Mouse (Mus musculus): Measurements from ENCODE around the gene Aqp1.

The Aqp1 gene

GRCm38 (mm10) chr6:55332100-55332772 lies 4.0 kb upstream of the Aqp1 start:
- ATAC-seq (ENCODE audit: low TSS enrichment) = no peak

GRCm38 (mm10) chr6:55332773-55333109 lies 3.5 kb upstream of the Aqp1 start:
- ATAC-seq (ENCODE audit: low TSS enrichment) = peak; percentile 79

DNA sequence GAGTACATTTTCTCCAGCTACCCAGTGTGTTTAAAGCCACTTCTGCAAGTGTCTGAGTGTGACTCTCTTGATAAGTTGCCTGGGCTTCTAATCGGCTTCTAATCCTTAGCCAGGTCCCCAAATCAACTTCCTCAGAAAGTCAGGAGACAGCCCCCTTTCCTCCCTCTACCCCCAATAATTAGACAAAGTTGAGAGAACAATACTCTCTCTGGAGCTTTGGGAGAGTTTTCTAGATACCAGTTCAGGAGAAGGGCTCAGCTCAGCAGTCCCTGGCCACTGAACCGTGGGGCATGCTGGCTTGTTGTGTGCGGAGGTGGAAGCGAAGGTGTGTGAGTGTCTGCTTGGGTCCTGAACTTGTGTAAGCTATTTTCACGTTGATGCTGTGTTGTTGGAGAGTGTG lies 1.0 kb downstream of the Aqp1 start:
- no peak for ATAC-seq (ENCODE audit: low TSS enrichment)

- no peak for ATAC-seq (ENCODE audit: low TSS enrichment)
These were observed 1.8 kb downstream of the Aqp1 start for GRCm38 (mm10) chr6:55338077-55338476.

GRCm38 (mm10) chr6:55338934-55339825 lies 2.9 kb downstream of the Aqp1 start:
- no peak for ATAC-seq (ENCODE audit: low TSS enrichment)

DNA sequence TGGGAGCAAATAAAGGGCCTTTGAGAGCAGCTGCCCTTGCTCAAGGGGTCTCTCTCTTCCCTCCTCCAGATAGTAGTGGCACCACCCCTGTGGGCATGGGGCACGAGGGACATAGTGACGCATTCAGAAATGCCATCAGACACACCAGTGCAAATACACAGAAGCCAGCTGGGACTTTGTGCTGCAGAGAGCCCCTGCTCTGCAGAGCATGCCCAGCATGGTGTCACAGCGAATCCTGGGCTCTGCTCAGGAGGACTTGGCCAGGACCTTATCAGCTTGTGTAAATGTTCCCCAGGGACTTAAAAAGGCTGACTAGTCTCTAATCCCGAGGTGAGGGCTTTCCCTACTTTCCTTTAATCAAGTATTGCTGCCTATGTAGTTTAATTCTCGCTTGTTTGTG lies 5.5 kb downstream of the Aqp1 start:
- ATAC-seq (ENCODE audit: low TSS enrichment) = no peak

- ATAC-seq (ENCODE audit: low TSS enrichment) = no peak
These were observed 6.1 kb downstream of the Aqp1 start for GRCm38 (mm10) chr6:55342328-55342727.

GRCm38 (mm10) chr6:55343446-55343845 lies 7.2 kb downstream of the Aqp1 start:
- peak; percentile 28; the same call in 1 of the 2 replicates for ATAC-seq (ENCODE audit: low TSS enrichment)

DNA sequence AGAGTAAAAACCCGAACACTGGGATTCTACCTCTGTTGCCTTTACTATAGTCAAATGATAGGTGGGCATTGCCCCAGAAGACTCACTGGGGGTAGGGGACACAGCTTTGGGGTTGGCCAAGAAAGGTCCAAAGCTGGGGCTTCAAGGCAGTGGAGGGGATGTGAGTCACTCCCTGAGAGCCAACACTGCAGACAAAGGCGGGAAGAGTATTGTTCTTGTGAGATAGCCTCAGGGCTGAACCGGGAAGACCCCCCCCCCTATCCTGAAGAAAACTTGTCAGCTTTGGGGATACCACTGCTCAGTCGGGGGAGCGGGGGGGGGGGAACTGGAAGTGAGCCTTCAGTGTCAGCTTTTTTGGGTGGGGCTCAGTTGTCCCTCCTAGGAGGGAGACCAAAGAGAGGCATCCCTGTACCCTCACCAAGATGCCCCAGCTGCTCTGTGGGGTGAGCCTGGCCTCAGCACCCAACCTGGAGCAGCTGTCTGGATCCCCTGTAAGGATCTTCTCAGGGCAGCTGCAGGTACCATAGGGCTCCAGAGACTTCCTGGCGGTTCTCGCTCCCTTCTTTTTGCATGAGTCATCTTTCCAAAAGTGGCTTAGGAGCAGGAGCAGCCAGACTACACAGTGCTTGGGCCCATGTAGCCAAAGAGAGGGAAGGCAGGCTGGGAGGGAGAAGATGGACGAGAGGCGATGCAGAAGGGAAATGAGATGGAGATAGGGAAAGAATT lies 8.2 kb downstream of the Aqp1 start:
- ATAC-seq (ENCODE audit: low TSS enrichment) = peak; percentile 96

DNA sequence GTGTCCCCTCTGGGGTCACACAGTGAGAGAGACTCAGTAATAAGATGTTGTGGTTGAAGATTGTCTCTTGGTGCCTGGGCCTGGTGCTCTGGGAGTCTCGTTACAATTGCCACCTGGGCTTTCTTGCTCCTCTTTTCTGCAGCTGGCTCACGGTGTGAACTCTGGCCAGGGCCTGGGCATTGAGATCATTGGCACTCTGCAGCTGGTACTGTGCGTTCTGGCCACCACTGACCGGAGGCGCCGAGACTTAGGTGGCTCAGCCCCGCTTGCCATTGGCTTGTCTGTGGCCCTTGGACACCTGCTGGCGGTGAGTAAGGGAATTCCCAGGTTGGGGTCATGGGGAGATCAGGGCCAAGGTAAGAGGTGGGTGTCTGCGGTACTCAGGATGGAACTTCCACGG lies 9.0 kb downstream of the Aqp1 start:
- ATAC-seq (ENCODE audit: low TSS enrichment) = no peak

- no peak for ATAC-seq (ENCODE audit: low TSS enrichment)
These were observed 10.3 kb downstream of the Aqp1 start for GRCm38 (mm10) chr6:55346491-55346890.

DNA sequence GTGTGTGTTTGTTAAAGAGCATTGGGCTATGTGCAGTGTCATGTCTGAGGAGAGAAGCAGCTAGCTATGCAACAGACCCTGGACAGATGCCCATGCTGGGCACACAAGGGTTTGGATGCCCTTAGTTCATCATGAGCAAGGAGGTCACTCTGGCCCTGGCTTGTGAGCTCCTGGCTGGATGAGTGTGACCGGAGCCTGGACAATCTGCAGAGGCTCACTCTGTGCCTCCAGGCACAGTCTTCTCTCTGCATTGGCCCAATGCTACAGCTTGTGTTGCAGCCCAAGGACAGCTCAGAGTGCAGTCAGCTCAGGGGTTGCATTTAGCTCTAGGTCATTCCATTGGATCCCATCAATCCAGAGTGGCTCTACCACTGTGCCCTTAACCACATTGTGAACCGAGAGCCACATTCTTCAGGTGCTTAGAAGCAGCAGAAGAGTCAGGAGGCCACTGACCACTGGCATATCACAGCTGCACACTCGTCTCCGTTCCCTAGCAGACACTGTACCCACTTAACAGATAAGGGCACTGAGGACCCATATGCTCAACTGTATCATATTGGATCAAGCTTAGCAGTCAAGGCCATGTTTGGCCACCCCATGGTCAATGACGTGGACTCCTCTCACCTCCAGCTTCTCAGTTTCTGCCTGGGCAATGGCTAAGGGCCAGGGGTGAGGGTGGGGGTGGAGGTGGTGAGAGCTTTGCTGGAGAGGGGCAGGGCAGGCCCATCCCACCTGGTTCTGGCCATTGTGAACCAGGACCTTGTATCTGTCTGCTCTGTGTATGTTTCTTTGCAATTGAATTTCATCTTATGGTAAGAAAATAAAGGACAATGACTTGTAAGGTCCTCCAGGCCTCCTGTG lies 11.7 kb downstream of the Aqp1 start:
- ATAC-seq (ENCODE audit: low TSS enrichment) = no peak

DNA sequence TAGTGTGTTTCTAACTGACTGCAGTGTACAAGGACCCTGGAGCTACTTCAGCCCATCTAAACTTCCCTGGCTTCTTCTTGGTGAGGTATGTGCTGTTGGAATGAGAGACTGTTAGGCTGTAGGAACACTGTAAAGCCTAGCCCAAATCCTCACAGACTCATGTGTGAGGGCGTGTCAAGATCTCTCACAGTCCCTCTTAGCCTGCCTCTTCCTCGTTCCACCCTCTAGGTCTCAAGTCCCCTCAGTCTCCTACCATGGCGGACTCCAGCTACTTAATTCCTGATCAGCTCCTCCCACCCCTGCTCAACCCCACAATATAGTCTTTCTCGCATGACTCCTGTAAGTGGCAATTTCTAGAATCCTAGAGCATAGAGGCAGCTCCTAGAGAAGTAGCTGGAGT lies 13.0 kb downstream of the Aqp1 start:
- no peak for ATAC-seq (ENCODE audit: low TSS enrichment)

GRCm38 (mm10) chr6:55350383-55350952 lies 14.2 kb downstream of the Aqp1 start:
- ATAC-seq (ENCODE audit: low TSS enrichment) = no peak

- no peak for ATAC-seq (ENCODE audit: low TSS enrichment)
These were observed 15.5 kb downstream of the Aqp1 start for GRCm38 (mm10) chr6:55351712-55352111.

DNA sequence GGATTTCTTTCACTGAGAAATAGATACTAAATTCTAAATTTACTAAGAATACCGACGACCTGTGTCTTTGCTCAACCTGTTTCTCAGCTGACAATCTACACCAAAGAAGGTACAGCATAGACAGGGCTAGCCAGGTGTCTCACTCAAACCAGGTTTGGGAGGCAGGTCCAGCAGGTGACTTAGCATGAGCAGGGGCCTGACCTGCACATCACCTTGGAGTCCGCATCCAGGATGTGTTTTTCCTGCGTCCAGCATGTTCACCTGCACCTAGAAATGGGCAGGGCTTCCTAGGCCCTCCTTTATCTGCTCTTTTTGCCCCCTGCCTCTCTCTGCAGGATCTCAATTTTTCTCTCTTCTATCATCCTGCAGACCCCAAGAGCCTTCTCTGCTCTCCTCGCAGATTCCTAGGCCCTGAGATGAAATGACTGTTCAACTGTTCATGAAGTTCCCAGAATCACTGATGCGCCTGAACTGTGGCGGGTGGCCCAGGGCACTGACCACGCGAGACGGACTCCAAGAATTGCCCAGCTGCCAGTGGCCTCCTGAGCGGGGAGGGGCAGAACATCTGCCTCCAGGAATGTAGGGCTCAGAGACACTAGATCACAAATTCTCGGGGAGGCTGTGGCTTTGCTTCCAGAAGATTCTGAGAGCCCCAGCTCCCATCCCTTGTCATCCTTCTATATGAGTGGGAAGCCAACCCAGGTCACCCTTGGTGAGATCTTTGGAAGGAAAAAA lies 17.6 kb downstream of the Aqp1 start:
- ATAC-seq (ENCODE audit: low TSS enrichment) = no peak

DNA sequence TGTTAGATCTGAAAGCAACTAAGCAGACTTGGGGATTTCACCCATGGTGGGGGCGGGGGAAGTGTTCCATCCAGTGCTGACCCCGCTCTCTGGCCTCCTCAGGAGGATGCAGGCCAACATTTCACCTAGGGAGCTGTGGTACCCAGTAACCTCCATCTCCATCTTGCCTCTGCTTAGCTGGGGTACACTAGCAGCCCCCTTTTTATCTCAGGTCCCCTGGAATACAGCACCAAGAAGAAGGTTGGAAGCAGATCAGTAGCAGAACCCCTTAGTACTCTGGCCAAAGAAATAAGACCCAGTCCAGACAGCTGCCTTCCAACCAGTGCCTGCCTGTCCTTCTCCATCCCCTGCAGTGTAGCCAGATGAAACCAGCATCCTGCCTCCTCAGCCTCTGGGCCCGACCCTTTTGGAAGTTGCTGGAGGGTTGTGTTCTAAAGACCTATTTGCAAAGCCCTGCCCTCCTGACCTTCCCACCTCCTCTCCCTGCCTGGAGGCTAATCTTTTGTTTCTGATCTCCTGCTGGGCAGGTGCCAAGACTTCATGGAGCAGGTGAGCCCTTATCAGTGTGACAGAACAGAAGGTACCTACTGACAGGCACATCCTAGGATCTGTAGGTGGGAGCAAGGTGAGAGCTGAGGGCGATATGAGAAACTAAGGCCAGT lies 18.4 kb downstream of the Aqp1 start:
- no peak for ATAC-seq (ENCODE audit: low TSS enrichment)

GRCm38 (mm10) chr6:55355575-55355974 lies 19.3 kb downstream of the Aqp1 start:
- no peak for ATAC-seq (ENCODE audit: low TSS enrichment)

GRCm38 (mm10) chr6:55356017-55356703 lies 19.9 kb downstream of the Aqp1 start:
- no peak for ATAC-seq (ENCODE audit: low TSS enrichment)

Data from frontal cortex, adult (tissue).